Mouse (Mus musculus) CH12.LX (cell line): ENCODE data around the gene Rrm2. TPM values are rescaled to one million over a fixed set of nuclear protein-coding genes. Genes with fewer than 3 reads are reported as not detected.

ENCODE experiments used
- polyA plus RNA-seq: library from polyadenylated mRNA; unstranded; fragments of >175 nt; gene quantifications from 2 replicates; pipeline ENCODE4 v1.2.1, GENCODE M21; 2012; ENCODE audit warnings: low read depth; ENCODE audit not compliant: insufficient read length
- total RNA-seq, 2 experiments: library from RNA; depleted of rRNA; stranded (reverse); fragments of 300-350 nt in 1 of 2; fragments of >200 nt in 1 of 2; gene quantifications; 2 replicates each; pipeline ENCODE4 v1.2.3; 2012 to 2014

Gene Rrm2
- total and polyA plus RNA-seq, 3 experiments: 89.0 to 214 (median 180) TPM

Other genes starting within 250 kb of the Rrm2 start
- 25.9 and 26.6 TPM in 2 replicates for gene Taf1b, start 209.9 kb upstream of the Rrm2 start, total RNA-seq (2012; rRNA removed)
- gene Taf1b, start 209.9 kb upstream of the Rrm2 start, total RNA-seq (2014; rRNA removed): 34.5 and 36.6 TPM in 2 replicates
- 42.2 and 49.6 TPM in 2 replicates for gene Taf1b, start 209.9 kb upstream of the Rrm2 start, polyA plus RNA-seq
- gene Grhl1, start 136.0 kb upstream of the Rrm2 start, total RNA-seq (2012; rRNA removed): 1.3 and 1.6 TPM in 2 replicates
- 0.54 and 0.63 TPM in 2 replicates for gene Grhl1, start 136.0 kb upstream of the Rrm2 start, total RNA-seq (2014; rRNA removed)
- gene Grhl1, start 136.0 kb upstream of the Rrm2 start, polyA plus RNA-seq: 0.66 and 0.75 TPM in 2 replicates
- 3.6 and 7.3 TPM in 2 replicates for gene Klf11, start 57.0 kb upstream of the Rrm2 start, total RNA-seq (2012; rRNA removed)
- 7.2 and 8.0 TPM in 2 replicates for gene Klf11, start 57.0 kb upstream of the Rrm2 start, total RNA-seq (2014; rRNA removed)
- 7.5 and 9.2 TPM in 2 replicates for gene Klf11, start 57.0 kb upstream of the Rrm2 start, polyA plus RNA-seq
- not detected in 2 replicates for gene Cys1, start 26.4 kb upstream of the Rrm2 start, total RNA-seq (2012; rRNA removed)
- not detected in 2 replicates for gene Cys1, start 26.4 kb upstream of the Rrm2 start, total RNA-seq (2014; rRNA removed)
- gene Cys1, start 26.4 kb upstream of the Rrm2 start, polyA plus RNA-seq: not detected in 2 replicates
- gene Mboat2, start 122.6 kb downstream of the Rrm2 start, total RNA-seq (2012; rRNA removed): 0.25 and 0.76 TPM in 2 replicates
- 2.3 and 4.0 TPM in 2 replicates for gene Mboat2, start 122.6 kb downstream of the Rrm2 start, total RNA-seq (2014; rRNA removed)
- 0.39 and 0.55 TPM in 2 replicates for gene Mboat2, start 122.6 kb downstream of the Rrm2 start, polyA plus RNA-seq